Mouse (Mus musculus): Measurements from ENCODE around the gene Zmym4. TPM values are rescaled to one million over a fixed set of nuclear protein-coding genes. Genes with fewer than 3 reads are reported as not detected.

Gene Zmym4
- total RNA-seq, 4 experiments from 2014 or later, result 43.7 to 80.5 (median 57.3) TPM

- no peak for DNase-seq
These were observed 25.1 kb downstream of the Zmym4 start for GRCm38 (mm10) chr4:126942846-126943245.

- DNase-seq, result no peak
These were observed 40.2 kb downstream of the Zmym4 start for GRCm38 (mm10) chr4:126927701-126928100.

GRCm38 (mm10) chr4:126889879-126890278 lies 78.1 kb downstream of the Zmym4 start:
- DNase-seq, result no peak

GRCm38 (mm10) chr4:126885953-126886352 lies 82.0 kb downstream of the Zmym4 start:
- no peak for DNase-seq

GRCm38 (mm10) chr4:126883602-126884001 lies 84.3 kb downstream of the Zmym4 start:
- no peak for DNase-seq

GRCm38 (mm10) chr4:126879560-126880275 lies 88.2 kb downstream of the Zmym4 start:
- DNase-seq, result no peak

- no peak for DNase-seq
These were observed 95.2 kb downstream of the Zmym4 start for GRCm38 (mm10) chr4:126872717-126873116.

- no peak for DNase-seq
These were observed 99.2 kb downstream of the Zmym4 start for GRCm38 (mm10) chr4:126868699-126869098.

- no peak for DNase-seq
These were observed 106.2 kb downstream of the Zmym4 start for GRCm38 (mm10) chr4:126861514-126862266.

- DNase-seq, result no peak
These were observed 107.5 kb downstream of the Zmym4 start for GRCm38 (mm10) chr4:126860268-126860986.

GRCm38 (mm10) chr4:126852971-126853370 lies 115.0 kb downstream of the Zmym4 start:
- no peak for DNase-seq

- no peak for DNase-seq
These were observed 117.2 kb downstream of the Zmym4 start for GRCm38 (mm10) chr4:126850778-126851080.

GRCm38 (mm10) chr4:126850019-126850777 lies 117.7 kb downstream of the Zmym4 start:
- DNase-seq, result peak; percentile 63

- DNase-seq, result peak; percentile 59
These were observed 121.0 kb downstream of the Zmym4 start for GRCm38 (mm10) chr4:126846971-126847370.

GRCm38 (mm10) chr4:126845664-126846063 lies 122.3 kb downstream of the Zmym4 start:
- DNase-seq, result no peak

- DNase-seq, result no peak
These were observed 125.0 kb downstream of the Zmym4 start for GRCm38 (mm10) chr4:126842911-126843310.

GRCm38 (mm10) chr4:126840996-126841560 lies 126.9 kb downstream of the Zmym4 start:
- peak; percentile 29 for DNase-seq

GRCm38 (mm10) chr4:126839873-126840272 lies 128.1 kb downstream of the Zmym4 start:
- peak; percentile 62 for DNase-seq

- no peak for DNase-seq
These were observed 129.1 kb downstream of the Zmym4 start for GRCm38 (mm10) chr4:126838799-126839198.

- DNase-seq, result no peak
These were observed 136.8 kb downstream of the Zmym4 start for GRCm38 (mm10) chr4:126831122-126831521.

- DNase-seq, result no peak
These were observed 144.0 kb downstream of the Zmym4 start for GRCm38 (mm10) chr4:126823917-126824316.

All from adrenal gland, adult 8-10 months (tissue).